Mouse (Mus musculus): ENCODE data around the gene Angel1.

Angel1 gene

GRCm38 (mm10) chr12:86702690-86703089 is 23.6 kb downstream of the Angel1 start:
- DNase-seq (ENCODE audit: low read depth, low spot score) = no peak

DNA sequence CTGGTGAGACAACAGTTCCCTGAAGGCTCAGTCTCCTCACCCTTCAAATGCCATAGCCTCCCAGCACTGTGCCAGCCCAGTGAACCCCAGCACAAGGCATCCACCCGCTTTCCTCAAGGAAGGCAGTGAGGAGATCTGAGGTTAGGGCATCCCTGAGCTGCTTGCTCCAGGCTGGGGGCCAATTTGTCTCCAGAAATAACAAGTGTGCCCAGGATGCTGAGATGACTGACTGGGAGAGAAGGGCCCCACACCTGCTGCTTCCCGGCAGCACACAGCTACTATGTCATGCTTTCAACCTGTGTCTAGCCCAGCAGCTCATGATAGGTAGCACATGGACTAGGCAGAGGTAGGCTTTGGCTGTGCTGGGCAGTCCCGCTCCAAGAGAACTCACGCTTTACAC is 24.8 kb downstream of the Angel1 start:
- no peak for DNase-seq (ENCODE audit: low read depth, low spot score)

DNA sequence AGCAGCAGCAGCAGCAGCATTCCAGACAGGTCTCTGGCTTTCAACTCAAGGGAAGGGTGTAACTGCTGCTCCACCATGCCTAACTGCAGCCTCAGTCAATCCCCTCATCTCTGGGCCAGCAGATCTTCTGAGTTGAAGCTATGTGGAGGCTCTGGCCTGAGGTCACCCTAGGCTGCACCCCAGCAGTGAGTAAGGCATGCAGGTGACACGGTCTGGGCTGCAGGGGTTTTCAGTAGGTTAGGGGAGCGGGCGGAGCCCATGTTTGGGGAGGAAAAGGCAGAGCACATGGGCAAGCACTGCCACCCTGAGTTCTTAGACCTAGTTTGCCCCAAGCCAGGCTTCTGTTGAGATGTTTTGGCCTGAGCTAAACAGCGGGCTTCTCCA is 25.3 kb downstream of the Angel1 start:
- DNase-seq (ENCODE audit: low read depth, low spot score) = no peak

- no peak for DNase-seq (ENCODE audit: low read depth, low spot score)
These were observed 26.0 kb downstream of the Angel1 start for GRCm38 (mm10) chr12:86699965-86700926.

DNA sequence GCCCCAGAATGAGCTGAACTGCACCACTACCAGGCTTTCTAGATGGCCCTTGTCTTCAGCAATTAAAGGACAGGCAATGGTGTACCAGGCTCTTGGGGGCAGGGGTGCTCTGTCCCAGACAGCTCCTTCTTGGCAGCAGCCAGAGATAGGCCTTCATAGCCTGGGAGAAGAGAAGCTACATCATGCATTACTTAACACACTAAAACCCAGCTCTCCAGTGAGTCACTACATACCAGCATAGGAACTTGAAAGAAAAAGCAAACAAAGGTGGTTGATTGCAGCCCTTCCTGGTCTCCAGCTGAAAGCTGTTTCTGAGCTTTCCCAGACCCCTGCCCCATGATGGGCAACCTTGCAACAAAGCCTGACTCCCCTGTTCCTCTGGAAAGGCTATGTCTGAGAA is 27.7 kb downstream of the Angel1 start:
- no peak for DNase-seq (ENCODE audit: low read depth, low spot score)

- DNase-seq (ENCODE audit: low read depth, low spot score) = no peak
These were observed 28.3 kb downstream of the Angel1 start for GRCm38 (mm10) chr12:86697996-86698395.

GRCm38 (mm10) chr12:86694441-86694840 is 31.8 kb downstream of the Angel1 start:
- no peak for DNase-seq (ENCODE audit: low read depth, low spot score)

DNA sequence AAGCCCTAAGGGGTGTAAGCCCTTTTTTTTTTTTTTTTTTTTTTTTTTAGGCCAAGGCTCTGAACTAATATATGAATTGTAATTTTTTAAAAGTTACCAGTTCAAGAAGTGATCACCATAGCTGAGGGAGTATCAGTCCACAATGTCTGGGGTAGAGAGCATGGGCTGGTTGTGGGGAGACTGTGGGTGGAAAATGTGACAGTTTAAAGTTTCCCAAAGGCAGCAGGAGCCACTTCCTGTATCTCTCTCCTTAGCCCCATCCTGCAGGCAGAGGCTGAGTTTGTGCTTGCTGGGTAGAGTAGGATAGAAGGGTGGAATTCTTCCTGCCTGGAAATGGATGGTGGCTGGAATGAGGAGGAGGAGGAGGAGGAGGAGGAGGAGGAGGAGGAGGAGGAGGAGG is 32.9 kb downstream of the Angel1 start:
- no peak for DNase-seq (ENCODE audit: low read depth, low spot score)

DNA sequence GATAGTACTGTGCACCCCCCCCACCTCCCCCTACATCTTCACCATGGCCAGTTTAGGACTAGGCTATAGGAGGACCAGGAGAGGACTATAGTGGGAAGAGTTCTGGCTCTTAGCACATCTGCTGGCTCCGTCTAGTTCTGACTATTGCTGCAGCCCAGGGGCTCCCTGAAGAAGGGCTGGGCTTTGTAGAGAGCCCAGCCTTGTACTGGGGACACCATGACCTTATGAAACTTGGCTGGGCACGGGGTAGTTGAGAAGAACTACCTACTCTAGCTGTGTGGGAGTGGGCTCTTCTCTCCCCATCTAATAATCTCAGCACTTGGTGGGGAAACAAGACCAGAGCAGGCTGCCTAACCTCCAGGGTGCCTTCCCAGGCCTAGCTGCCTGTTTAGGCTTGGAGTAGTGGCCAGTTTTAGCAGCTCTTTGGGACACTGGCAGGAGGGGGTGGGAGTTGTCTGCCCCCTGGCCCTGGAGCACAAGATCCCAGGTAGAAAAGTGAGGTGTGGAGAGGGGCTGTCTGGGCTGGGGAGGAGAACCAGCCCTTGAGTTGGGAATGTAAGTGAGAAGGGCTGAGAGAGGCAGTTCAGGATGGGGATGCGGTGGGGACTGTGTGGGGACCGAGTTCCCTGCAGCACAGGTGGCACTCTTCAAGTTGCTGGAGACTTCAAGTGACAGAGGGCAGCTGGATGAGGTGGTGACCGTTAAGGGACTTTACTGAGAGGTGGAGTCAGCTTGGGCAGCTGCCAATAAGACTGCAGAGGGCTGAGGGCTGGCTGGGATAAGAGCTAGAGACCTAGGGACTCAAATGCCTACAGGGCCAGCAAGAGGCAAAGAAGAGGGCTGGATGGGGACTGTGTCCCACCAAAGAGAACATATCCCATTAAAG is 33.5 kb downstream of the Angel1 start:
- no peak for DNase-seq (ENCODE audit: low read depth, low spot score)

- DNase-seq (ENCODE audit: low read depth, low spot score) = no peak
These were observed 35.4 kb downstream of the Angel1 start for GRCm38 (mm10) chr12:86690700-86691485.

GRCm38 (mm10) chr12:86688917-86689316 is 37.3 kb downstream of the Angel1 start:
- DNase-seq (ENCODE audit: low read depth, low spot score) = no peak

GRCm38 (mm10) chr12:86687971-86688573 is 38.2 kb downstream of the Angel1 start:
- no peak for DNase-seq (ENCODE audit: low read depth, low spot score)

DNA sequence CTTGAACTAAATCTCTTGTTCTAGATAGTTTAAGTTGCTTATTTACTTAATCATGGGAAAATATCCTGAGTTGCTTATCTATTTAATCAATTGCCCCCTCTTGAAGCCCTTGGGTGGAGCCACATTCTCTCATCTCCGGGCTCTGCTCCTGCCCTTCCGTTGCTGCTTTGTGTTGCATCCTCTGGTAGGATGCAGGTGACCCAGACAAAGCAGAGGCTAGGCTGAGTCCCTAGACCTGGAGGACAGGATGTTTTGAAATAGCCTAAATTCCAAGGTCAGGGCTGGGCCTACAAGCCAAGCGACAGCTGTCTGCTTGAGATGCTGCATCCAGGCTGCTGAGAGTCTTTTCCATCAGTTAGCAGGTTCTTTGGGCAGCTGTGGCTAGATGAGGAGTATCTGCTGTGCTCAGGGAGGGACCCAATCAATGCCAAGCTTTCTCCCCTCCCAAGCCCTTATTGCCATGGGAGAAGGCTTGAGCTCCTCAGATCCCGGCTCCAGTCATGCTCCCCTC is 38.8 kb downstream of the Angel1 start:
- DNase-seq (ENCODE audit: low read depth, low spot score) = no peak

- DNase-seq (ENCODE audit: low read depth, low spot score) = no peak
These were observed 39.5 kb downstream of the Angel1 start for GRCm38 (mm10) chr12:86686551-86687330.

GRCm38 (mm10) chr12:86685275-86685674 is 41.0 kb downstream of the Angel1 start:
- DNase-seq (ENCODE audit: low read depth, low spot score) = no peak

DNA sequence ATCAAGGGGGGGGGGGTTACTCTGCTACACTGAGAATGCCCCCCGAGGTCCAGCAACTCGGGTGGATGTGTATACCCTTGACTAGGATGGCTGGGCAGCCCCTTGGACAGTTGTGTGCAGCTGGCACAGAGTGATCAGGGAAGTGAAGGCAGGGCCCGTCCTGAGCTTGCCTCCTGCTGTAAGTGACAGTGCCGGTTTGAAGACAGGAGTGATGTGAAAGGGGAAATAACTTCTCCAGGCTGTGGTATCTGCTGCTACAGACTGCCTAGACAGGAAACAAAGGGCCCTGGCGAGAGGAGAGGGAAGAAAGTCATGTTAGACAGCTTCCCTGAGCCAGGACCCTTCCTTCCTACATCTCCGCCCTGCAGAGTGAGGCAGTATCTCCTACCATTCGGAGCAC is 42.6 kb downstream of the Angel1 start:
- DNase-seq (ENCODE audit: low read depth, low spot score) = no peak

- no peak for DNase-seq (ENCODE audit: low read depth, low spot score)
These were observed 44.1 kb downstream of the Angel1 start for GRCm38 (mm10) chr12:86682178-86682577.

GRCm38 (mm10) chr12:86681626-86682025 is 44.6 kb downstream of the Angel1 start:
- DNase-seq (ENCODE audit: low read depth, low spot score) = no peak

- no peak for DNase-seq (ENCODE audit: low read depth, low spot score)
These were observed 45.6 kb downstream of the Angel1 start for GRCm38 (mm10) chr12:86680591-86681193.

DNA sequence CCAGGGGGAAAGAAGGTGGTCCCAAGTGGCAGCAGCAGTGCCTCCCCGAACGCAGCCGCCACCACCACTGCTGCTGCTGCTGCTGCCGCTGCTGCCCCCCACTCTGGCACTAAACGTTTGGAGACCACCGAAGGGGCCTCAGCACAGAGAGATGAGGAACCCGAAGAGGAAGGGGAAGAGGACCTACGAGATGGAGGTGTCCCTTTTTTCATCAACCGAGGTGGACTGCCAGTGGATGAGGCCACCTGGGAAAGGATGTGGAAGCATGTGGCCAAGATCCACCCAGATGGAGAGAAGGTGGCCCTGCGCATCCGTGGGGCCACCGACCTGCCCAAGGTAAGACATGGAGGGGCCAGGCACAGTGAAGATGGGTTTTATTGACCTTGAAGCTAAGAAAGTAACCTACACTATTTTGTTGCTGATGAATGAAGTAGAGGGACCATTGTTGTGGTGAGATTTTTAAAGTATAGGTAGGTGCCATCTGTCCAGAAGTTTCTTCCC is 46.2 kb downstream of the Angel1 start:
- no peak for DNase-seq (ENCODE audit: low read depth, low spot score)
